Mouse (Mus musculus): ENCODE measurements around the gene Gng3. TPM values are rescaled to one million over a fixed set of nuclear protein-coding genes. Genes with fewer than 3 reads are reported as not detected.
"Not testable (repeated sequence)": the region's sequence is repeated elsewhere in the genome, so short reads cannot be mapped to it uniquely, and the experiment has no call there.

Gene Gng3
- total RNA-seq, 2 experiments from 2014 or later, result 0.57 to 1.3 TPM

GRCm38 (mm10) chr19:8850402-8850901, 11.5 kb upstream of the Gng3 start, which contains the start of gene Lrrn4cl:
TSS of gene Lrrn4cl (plus strand) at chr19:8850768.
- ATAC-seq (replicated peaks; ENCODE audit: low FRiP score, low TSS enrichment, poor library complexity, severe bottlenecking), result peak; percentile 36; the same call in 1 of the 2 replicates

- no peak for ATAC-seq (replicated peaks; ENCODE audit: low FRiP score, low TSS enrichment, poor library complexity, severe bottlenecking)
Measured at GRCm38 (mm10) chr19:8848356-8848755, 9.4 kb upstream of the Gng3 start.

- peak; percentile 42; the same call in 1 of the 2 replicates for ATAC-seq (replicated peaks; ENCODE audit: low FRiP score, low TSS enrichment, poor library complexity, severe bottlenecking)
Measured at GRCm38 (mm10) chr19:8844371-8845129, 5.6 kb upstream of the Gng3 start.

- no peak for ATAC-seq (replicated peaks; ENCODE audit: low FRiP score, low TSS enrichment, poor library complexity, severe bottlenecking)
Measured at GRCm38 (mm10) chr19:8842961-8843360, 4.0 kb upstream of the Gng3 start.

GRCm38 (mm10) chr19:8841012-8841411, 2.0 kb upstream of the Gng3 start:
- ATAC-seq (replicated peaks; ENCODE audit: low FRiP score, low TSS enrichment, poor library complexity, severe bottlenecking), result no peak

- ATAC-seq (replicated peaks; ENCODE audit: low FRiP score, low TSS enrichment, poor library complexity, severe bottlenecking), result peak; percentile 71
Measured at GRCm38 (mm10) chr19:8839908-8840791, 1.2 kb upstream of the Gng3 start.

- no peak for ATAC-seq (replicated peaks; ENCODE audit: low FRiP score, low TSS enrichment, poor library complexity, severe bottlenecking)
Measured at GRCm38 (mm10) chr19:8838041-8838730, 808 bp downstream of the Gng3 start.

- ATAC-seq (replicated peaks; ENCODE audit: low FRiP score, low TSS enrichment, poor library complexity, severe bottlenecking), result peak; percentile 71
Measured at GRCm38 (mm10) chr19:8837251-8837791, 1.7 kb downstream of the Gng3 start, which contains the start of gene Bscl2. TSS of gene Bscl2 (plus strand) at chr19:8837467.

GRCm38 (mm10) chr19:8836327-8836726, 2.7 kb downstream of the Gng3 start:
- ATAC-seq (replicated peaks; ENCODE audit: low FRiP score, low TSS enrichment, poor library complexity, severe bottlenecking), result not testable (repeated sequence)

- no peak for ATAC-seq (replicated peaks; ENCODE audit: low FRiP score, low TSS enrichment, poor library complexity, severe bottlenecking)
Measured at GRCm38 (mm10) chr19:8832971-8833370, 6.0 kb downstream of the Gng3 start.

- 0 out of 2 replicates have a peak, but pooled peaks have one; percentile 35 for ATAC-seq (replicated peaks; ENCODE audit: low FRiP score, low TSS enrichment, poor library complexity, severe bottlenecking)
Measured at GRCm38 (mm10) chr19:8831262-8831661, 7.7 kb downstream of the Gng3 start.

GRCm38 (mm10) chr19:8830664-8831063, 8.3 kb downstream of the Gng3 start:
- no peak for ATAC-seq (replicated peaks; ENCODE audit: low FRiP score, low TSS enrichment, poor library complexity, severe bottlenecking)

- no peak for ATAC-seq (replicated peaks; ENCODE audit: low FRiP score, low TSS enrichment, poor library complexity, severe bottlenecking)
Measured at GRCm38 (mm10) chr19:8829660-8830059, 9.3 kb downstream of the Gng3 start, which contains the start of gene AC129217.1. TSS of gene AC129217.1 (plus strand) at chr19:8829773.

- ATAC-seq (replicated peaks; ENCODE audit: low FRiP score, low TSS enrichment, poor library complexity, severe bottlenecking), result no peak
Measured at GRCm38 (mm10) chr19:8822696-8823095, 16.3 kb downstream of the Gng3 start.

- ATAC-seq (replicated peaks; ENCODE audit: low FRiP score, low TSS enrichment, poor library complexity, severe bottlenecking), result no peak
Measured at GRCm38 (mm10) chr19:8821146-8821545, 17.8 kb downstream of the Gng3 start.

- ATAC-seq (replicated peaks; ENCODE audit: low FRiP score, low TSS enrichment, poor library complexity, severe bottlenecking), result no peak
Measured at GRCm38 (mm10) chr19:8820424-8820956, 18.5 kb downstream of the Gng3 start.

GRCm38 (mm10) chr19:8819596-8820423, 19.2 kb downstream of the Gng3 start, which contains the start of gene Hnrnpul2:
TSS of gene Hnrnpul2 (plus strand) at chr19:8820010.
- peak; percentile 90 for ATAC-seq (replicated peaks; ENCODE audit: low FRiP score, low TSS enrichment, poor library complexity, severe bottlenecking)
